Mouse (Mus musculus): ENCODE results near the gene Bhlhe40. TPM values are rescaled to one million over a fixed set of nuclear protein-coding genes. Genes with fewer than 3 reads are reported as not detected.

Bhlhe40 gene
- total RNA-seq, 2 experiments from 2014 or later, result 30.2 to 51.0 TPM

DNA sequence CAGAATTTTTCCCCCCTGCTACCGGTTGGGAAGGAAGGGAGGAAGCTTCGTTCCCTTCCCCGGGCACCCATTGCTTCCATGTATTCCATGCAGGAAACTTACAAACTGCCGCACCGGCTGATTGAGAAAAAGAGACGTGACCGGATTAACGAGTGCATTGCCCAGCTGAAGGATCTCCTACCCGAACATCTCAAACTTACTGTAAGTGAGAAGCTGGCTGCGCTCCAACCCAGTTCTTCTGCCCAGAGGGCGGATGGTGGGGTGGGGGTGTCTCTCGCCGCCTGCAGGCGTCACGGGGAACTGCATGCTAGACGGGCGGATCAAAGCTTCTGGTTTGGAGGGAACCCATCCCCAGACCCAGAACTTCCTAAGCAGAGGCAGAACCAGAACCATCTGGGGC is 983 bp downstream of the Bhlhe40 start:
- intact Hi-C loops (cut with DNase I; ENCODE audit: low total_unique reads), result no loop called here
- DNase-seq, result peak; percentile 96

DNA sequence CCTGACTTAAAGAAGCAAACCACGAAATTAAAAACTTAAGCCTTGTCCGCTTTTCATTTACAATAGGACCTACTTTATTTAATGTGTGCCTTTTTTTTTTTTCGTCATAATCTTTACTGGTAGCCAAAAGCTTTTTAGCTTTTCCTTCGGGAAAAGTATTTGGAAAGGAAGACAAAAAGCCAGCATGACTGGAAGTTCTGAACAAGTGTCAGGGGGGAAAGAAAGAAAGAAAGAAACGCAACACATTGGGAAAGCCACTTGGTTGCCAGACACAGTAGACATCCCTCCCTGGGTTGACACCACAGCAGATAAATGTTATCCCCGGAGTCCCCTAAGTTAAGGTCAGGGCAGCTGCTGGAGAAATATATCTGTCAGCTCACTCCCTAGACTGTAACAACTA is 1.5 kb downstream of the Bhlhe40 start:
- DNase-seq, result no peak

DNA sequence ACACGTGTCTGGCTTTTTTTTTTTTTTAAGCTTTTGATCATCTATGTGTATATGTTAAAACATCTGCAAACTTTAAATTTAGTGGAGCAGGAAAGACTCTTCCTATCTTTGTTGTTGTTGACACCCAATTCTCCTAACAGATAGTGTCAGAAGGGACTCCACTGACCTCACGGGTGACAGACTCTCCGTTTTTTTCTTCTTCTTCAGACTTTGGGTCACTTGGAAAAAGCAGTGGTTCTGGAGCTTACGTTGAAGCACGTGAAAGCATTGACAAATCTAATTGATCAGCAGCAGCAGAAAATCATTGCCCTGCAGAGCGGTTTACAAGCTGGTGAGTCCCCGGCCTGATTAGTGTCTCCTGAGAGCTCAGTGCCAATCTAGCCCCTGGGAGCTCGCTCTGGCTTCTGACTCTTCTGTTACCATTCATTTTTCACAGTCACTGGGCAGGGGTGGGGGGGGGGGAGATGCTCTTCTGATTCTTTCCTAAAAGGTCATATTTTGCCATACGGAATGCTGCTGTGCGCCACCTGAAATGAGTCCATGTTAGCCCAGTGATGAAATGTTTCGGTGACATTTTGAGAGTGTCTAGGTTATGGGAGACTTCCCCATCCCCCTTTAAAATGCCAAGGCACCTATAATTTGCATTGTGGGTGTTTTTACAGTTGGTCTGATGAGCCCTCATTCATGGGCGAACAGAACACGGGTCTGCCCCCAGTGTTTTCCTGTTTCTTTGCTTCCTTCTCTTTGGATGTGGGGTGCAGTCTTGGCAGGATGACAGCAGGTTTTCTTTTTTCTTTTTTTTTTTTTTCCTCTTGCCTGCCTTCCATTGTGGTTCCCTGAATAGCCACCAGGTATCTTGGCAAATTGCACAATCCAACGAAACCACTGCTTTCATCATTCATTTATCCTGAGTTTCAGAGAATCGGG is 2.1 kb downstream of the Bhlhe40 start:
- intact Hi-C loops (cut with DNase I; ENCODE audit: low total_unique reads), result no loop called here
- DNase-seq, result no peak

More for the DNA sequence above, 1.5 kb downstream of the Bhlhe40 start:
- intact Hi-C loops (cut with DNase I; ENCODE audit: low total_unique reads), result no loop called here

DNA sequence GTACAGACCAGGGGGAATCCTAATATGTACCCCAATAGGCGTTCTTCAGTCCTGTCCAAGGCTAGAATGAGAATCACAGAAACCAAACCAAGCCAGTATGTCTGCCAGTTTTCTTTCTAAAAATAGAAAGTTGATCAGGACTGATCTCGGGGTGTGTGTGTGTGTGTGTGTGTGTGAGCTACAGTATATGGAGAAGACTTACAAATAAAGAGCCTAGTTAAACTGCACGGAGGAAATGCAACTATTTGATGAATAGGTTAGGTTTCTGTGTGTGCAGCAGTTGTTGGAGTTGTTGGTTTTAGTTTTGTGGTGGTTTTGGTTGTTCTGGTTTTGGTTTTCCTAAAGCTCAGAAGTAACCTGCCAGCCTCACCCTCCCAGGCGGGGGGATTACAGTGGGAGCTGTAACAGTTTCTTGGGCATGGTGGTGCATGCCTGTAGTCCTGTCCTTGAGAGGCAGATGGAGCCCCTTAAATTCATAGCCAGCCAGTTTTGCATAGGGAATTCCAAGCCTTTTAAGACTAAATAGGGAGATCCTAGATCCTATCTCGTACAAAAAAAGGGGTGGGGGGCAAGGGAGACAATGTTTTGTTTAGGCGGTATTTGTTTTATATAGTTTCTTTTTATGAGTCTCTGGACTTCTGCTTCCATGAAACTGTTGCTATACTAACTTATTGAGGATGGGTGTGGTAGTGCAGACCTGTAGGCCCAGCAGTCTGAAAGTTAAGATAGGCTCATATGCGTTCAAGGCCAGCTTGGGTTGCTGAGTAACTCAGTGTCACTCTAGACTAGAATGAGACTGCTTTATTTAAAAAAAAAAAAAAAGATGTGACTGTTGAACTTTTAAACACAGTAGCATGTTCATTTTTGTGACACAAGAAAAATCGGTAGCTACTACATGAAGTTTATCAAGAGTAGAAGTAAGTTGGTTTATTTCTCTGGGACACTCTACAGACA is 3.1 kb downstream of the Bhlhe40 start:
- intact Hi-C loops (cut with DNase I; ENCODE audit: low total_unique reads), result no loop called here

DNA sequence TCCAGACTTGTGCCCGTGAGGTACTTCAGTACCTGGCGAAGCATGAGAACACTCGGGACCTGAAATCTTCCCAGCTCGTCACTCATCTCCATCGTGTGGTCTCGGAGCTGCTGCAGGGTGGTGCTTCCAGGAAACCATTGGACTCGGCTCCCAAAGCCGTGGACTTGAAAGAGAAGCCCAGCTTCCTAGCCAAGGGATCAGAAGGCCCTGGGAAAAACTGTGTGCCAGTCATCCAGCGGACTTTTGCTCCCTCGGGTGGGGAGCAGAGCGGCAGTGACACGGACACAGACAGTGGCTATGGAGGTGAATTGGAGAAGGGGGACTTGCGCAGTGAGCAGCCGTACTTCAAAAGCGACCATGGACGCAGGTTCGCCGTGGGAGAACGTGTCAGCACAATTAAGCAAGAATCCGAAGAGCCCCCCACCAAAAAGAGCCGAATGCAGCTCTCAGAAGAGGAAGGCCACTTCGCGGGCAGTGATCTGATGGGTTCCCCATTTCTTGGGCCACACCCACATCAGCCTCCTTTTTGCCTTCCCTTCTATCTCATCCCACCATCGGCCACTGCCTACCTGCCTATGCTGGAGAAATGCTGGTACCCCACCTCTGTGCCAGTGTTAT is 4.2 kb downstream of the Bhlhe40 start:
- no peak for DNase-seq
- intact Hi-C loops (cut with DNase I; ENCODE audit: low total_unique reads), result no loop called here

More for the DNA sequence above, 3.1 kb downstream of the Bhlhe40 start:
- DNase-seq, result no peak

DNA sequence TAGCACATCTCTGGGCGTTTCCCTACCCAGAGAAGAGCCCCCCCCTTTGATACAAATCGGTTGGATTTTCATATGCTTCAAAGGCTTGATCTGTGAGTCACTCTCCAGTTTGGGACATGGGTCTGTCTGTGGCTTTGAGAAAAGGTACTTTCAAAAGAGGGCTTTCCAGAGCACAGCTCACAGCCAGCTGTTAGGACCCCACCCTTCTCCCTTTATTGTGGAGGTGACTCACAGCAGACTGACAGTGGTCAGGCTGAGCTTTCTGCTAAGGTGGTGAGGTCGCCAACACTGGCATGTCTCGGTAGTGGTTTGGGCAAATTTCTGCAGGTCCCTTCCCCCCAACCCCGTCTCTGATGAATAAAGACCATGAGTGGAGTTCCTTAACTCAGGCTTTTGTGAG is 5.2 kb downstream of the Bhlhe40 start:
- intact Hi-C loops (cut with DNase I; ENCODE audit: low total_unique reads), result no loop called here
- no peak for DNase-seq

DNA sequence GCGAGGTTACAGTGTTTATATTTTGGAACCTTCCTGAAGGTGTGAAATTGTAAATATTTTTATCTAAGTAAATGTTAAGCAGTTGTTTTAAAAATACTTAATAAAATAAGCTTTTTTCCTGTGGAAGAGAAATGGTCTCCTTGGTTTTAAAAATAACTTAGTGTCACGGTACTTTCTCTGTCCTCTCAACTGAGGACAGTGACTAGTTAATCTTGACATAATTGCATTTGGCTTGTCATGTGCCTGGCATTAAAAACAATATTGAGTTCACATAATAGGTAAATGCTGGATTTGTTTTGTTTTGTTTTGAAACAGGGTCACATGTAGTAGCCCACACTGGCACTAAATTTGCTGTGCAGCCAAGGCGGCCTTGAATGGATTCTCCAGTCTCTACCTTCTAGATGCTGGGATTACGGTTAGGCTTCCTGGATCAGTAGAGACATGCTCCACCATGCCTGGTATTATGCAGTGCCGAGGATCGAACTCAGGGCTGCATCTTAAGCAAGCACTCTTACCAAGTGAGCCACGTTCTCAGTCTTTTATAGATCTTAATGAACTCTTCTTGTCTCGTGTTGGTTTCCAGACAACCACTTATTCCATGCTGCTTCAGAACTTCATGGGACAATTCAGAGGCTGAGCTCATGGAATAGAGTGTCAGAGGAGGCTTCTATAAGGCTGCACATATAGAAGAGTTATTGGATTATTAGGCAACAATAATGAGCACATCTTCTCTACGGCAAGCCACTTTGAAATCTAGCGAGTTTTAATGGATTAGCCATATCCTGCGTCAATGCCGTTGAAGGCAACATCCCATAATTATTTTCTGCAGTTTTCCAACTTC is 6.4 kb downstream of the Bhlhe40 start:
- intact Hi-C loops (cut with DNase I; ENCODE audit: low total_unique reads), result no loop called here

DNA sequence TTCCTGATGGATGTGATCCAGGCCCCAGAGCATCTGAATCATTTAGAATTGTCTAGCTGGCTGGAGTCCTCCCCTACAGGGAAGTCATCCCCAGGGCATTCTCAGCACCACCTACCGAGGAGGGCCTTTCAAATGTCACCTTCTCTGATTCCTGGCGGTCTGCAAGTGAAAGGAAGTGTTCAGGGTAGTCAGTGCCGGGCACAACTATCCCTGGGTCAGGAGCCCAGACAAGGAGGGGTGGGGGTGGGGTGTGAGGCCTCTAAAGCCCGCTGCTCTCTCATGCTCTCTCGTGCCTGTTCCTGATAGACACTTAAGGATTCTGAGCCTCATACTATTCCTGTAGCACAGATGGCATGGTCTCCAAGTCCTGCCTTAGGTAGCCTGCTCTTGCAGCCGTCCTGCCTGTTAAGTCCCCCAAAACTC is 7.2 kb downstream of the Bhlhe40 start:
- no peak for DNase-seq
- intact Hi-C loops (cut with DNase I; ENCODE audit: low total_unique reads), result no loop called here

More for the DNA sequence above, 6.4 kb downstream of the Bhlhe40 start:
- DNase-seq, result no peak

DNA sequence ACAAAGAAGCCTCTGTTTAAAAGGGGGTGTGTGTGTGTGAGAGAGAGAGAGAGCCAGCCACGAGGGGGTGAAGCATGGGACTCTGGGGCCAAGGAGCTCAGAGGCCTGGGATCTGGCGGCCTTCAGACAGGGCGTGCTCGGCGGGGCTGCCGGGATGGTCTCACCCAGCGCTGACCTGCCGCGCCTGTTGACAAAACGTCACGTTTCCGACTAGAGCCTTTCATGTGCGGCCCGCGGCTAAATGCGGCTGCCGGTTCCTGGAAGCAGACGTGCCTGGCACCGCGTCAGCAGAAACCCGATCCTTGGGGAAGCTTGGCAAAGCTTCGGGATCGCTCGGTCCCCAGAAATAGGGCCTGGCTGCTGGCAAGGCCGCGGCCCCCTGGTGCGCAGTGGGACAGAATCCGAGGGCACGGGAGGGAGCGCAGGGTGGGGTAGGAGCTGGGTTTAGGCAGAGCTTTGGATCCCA is 7.9 kb downstream of the Bhlhe40 start:
- intact Hi-C loops (cut with DNase I; ENCODE audit: low total_unique reads), result no loop called here
- DNase-seq, result peak; percentile 92

DNA sequence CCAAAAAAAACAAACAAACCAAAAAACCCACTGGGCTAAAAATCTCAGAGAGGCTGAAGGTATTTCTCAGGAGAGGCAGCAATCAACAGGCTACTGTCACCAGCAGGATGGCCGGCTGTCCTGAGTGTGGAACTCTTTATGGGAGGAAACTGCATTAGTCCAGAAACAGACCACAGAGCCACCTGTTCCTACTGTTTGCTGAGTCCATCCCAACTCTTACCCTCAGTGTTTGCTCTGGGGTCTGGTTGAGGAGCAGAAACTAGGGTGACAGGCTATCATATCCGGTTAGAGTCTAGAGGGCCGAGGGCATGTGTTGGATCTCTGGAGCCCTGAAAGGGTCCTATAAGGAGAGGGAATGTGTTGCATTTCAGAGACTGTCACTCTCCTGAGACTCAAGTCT is 9.8 kb downstream of the Bhlhe40 start:
- intact Hi-C loops (cut with DNase I; ENCODE audit: low total_unique reads), result loop anchor here (5.0 kb wide), 1 partner anchor 37 kb away; no protein-coding TSS in a partner anchor
- DNase-seq, result no peak

DNA sequence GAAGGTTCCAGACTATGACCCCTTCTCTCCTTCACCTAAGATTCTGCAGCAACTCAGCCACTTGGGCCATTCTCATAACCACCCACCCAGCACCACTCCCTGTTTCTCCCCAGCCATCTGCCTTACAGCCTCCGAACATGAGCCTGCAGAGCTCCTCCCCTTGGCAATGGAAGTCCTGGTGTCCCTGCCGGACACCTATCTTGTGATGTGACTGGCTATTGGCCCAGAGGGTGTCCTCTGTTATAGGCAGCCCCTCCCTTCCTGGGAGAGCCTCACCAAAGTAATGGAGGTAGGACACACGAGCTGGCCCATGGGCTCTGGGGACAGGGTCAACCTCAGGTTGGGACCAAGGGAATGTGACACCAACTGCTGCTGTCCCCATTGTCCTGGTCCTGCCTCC is 10.4 kb downstream of the Bhlhe40 start:
- DNase-seq, result peak; percentile 31
- intact Hi-C loops (cut with DNase I; ENCODE audit: low total_unique reads), result loop anchor here (5.0 kb wide), 1 partner anchor 36 kb away; no protein-coding TSS in a partner anchor

DNA sequence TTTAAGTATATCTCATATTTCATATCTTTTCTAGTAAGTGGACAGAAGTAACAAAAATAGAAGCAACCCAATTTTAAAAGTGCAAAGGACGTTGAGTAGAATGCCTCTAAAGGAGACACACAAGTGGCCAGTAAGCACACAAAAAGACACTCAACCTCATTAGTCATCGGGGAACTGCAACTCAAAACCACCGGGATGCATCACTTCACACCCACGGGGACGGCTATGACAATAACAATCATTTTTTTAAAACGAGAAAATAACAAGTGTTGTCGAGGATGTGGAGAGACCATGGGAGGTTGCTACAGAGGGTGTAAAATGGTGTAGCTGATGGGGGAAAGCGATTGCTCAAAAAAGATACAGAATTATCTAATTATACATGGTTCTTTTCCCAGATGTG is 11.7 kb downstream of the Bhlhe40 start:
- no peak for DNase-seq
- intact Hi-C loops (cut with DNase I; ENCODE audit: low total_unique reads), result loop anchor here (5.0 kb wide), 1 partner anchor 35 kb away; no protein-coding TSS in a partner anchor

DNA sequence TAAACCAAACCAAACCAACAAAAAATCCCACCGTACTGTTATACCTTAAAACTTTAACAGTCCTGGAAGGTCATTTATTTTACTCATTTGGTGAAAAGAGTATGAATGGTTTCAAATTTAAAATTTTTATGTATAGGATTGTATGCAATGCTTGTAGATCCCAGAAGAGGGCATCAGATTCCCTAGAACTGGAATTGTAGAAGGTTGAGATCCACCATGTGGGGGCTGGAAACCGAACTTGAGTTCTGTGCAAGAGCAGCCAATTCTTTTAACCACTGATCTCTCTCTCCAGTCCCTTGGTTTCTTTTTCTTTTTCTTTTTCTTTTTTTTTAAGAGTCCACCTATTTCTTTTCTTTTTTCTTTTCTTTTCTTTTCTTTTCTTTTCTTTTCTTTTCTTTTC is 13.8 kb downstream of the Bhlhe40 start:
- intact Hi-C loops (cut with DNase I; ENCODE audit: low total_unique reads), result loop anchor here (5.0 kb wide), 1 partner anchor 33 kb away; no protein-coding TSS in a partner anchor
- no peak for DNase-seq

DNA sequence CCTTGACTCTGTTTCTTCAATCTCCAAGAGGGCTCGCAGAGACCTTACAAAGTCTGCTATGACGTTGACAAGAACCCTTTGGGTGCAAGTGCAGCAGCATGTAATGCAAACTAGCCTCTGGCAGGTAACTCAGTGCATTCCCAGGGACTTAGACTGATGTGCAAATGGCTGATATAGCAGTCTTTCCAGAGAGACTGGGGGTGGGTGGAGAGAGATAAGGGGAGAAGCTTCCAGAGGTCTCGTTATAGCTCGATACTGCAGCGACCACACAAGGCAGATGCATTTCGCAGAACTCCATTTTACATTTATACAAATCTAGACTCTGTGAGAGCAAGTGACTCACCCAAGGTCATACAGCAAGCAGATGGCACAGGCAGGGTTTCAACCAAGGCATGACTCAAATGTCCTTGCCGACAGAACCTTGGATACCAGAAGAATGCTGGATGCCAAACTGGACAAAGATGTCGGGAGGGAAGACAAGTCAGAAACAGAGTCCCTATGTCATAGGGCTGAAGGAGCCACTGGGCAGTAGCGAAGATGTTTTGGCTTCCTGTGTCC is 16.4 kb downstream of the Bhlhe40 start:
- DNase-seq, result no peak
- intact Hi-C loops (cut with DNase I; ENCODE audit: low total_unique reads), result no loop called here

DNA sequence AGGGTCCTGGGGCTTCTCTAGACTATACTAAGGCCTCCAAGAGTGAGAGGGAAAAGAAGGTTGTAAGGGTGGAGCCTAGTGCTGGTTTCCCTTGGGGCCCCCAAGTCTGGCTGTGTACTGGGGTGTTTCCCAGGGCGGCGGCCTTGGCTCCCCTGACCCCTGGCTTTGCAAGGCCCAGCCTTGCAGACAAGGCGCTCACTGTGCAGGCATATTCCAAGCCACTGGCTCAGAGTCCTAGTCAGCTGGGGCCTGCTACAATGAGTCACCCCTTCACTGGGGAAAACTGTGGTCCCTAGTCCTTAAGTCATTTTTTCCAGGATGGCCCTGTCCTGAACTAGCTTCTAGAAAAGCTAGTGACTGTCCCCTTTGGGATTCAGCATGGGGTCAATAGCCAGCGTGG is 17.3 kb downstream of the Bhlhe40 start:
- intact Hi-C loops (cut with DNase I; ENCODE audit: low total_unique reads), result no loop called here
- no peak for DNase-seq

DNA sequence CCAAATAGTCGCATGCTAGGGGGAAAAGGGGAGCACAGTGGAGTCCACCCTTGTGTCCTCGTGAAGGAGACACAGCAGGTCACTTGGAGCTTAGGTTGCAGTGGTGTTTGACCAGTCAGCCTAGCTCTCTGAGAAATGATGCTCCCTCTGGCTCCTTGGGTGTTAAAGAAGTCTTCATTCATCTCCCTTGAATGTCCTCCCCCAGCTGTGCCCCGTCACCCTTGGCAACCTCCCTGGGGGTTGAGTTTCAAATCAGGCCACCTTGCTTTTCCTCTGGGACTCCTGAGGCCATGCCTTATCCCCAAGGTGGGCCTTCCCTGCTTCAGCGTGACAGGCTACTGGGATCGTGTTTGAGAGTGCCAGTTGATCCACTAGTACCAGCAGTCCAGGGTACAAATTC is 17.8 kb downstream of the Bhlhe40 start:
- no peak for DNase-seq
- intact Hi-C loops (cut with DNase I; ENCODE audit: low total_unique reads), result no loop called here

DNA sequence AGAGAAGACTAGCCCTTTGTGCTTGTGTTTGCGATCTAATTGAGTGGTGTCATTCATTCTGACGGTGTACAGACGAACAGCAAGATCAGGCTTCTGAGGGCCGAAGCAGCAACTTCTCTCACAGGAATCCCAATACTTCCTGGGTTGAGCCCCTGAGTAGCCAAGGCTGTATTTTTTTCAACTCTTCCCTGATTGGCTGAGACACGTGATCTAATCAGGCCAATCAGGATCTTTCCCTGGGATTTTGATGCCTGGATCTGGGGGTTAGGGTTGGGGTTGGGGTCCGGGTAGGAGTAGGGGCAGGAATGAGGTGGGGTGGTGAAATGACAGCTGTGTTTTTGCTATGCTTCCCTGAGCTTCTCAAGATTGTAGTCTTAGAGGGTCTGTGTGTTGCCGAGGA is 20.1 kb downstream of the Bhlhe40 start:
- no peak for DNase-seq
- intact Hi-C loops (cut with DNase I; ENCODE audit: low total_unique reads), result no loop called here

DNA sequence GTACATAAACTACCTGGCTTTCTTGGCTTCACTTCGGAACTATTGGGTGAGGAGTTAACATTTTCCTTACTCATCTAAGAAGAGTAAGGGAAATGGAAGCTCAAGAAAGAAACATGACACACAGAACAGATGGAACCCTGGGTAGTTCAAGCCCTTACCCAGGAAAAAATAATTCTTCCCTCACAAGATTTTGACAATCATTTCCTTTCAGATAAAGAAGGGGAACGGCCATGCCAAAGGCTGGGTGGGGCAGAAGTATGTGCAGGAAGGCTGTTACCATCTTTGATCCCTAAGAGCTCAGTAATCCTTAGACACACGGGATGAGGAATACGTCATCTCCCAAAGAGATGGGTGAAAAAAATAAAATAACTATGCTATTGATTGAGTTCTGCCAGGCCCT is 20.7 kb downstream of the Bhlhe40 start:
- no peak for DNase-seq
- intact Hi-C loops (cut with DNase I; ENCODE audit: low total_unique reads), result no loop called here
